Mouse (Mus musculus): Measurements from ENCODE around the gene Lrtm2. TPM values are rescaled to one million over a fixed set of nuclear protein-coding genes. Genes with fewer than 3 reads are reported as not detected.

The Lrtm2 gene
- polyA plus RNA-seq, 1 experiment, result not detected

DNA sequence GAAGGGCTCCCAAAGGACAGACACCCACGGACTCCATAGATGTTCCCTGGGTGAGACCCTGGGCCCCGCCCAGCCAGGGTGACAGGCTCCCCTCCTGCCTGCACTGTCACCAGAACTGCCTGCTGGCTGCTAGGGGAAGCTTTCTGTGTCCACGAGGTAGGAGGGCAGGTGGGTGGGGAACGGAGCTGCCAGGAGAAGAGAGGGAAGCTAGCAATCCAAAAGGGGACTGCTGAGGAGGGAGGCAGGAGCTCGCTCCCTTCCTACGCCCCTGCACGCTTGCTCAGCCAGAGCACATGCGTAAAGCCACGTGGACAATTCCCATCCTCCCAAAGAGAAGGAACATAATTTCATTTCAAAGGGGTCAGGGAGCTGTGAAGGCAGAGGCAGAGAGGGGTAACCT is 20.4 kb downstream of the Lrtm2 start:
- peaks cover 65% of the 10 kb centered on the region for H3K27me3 ChIP-seq (replicated peaks)
- H3K9me3 ChIP-seq, result no peaks in the 10 kb centered on the region
- H3K4me3 ChIP-seq (replicated peaks), result no peak overlapping the region
- TF ChIP-seq GATA1 (IDR thresholded peaks at IDR 0.05; ENCODE audit: borderline replicate concordance, low read length) (no peak), FLI1 (IDR thresholded peaks at IDR 0.05; ENCODE audit: low read length) (no peak)
- H3K4me1 ChIP-seq, result no peaks in the 10 kb centered on the region
- H3K36me3 ChIP-seq (replicated peaks; ENCODE audit: low read length), result no peaks in the 10 kb centered on the region

DNA sequence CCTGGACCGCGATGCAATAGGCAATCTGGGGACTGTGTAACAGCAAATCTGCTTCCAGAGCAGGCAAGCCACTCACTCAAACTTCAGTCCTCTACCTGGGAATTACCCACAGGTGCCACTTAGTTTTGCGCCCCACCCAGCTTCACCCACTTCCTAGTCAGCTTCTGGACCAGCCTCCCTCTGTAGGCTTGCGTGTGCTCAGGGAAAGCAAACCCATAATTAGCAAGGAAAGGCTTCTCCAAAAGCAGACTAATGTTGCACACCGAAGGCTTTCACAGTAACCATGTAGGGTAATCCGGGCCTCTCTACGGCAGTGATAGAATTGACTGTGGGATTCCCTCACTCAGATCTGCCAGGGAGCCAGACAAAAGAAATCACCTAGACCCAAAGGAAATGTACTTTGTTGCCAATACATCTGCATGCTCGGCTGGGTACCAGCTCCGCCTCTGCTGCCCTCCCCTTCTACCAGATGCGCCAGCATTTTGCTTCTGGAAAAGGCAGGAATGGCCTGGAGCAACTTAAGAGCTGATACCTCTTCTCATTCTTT is 22.6 kb downstream of the Lrtm2 start:
- H3K27me3 ChIP-seq (replicated peaks), result peaks cover 60% of the 10 kb centered on the region
- no peaks in the 10 kb centered on the region for H3K9me3 ChIP-seq
- H3K36me3 ChIP-seq (replicated peaks; ENCODE audit: low read length), result no peaks in the 10 kb centered on the region
- no peaks in the 10 kb centered on the region for H3K4me1 ChIP-seq
- TF ChIP-seq GATA1 (IDR thresholded peaks at IDR 0.05; ENCODE audit: borderline replicate concordance, low read length), result no peak
- no peak for TF ChIP-seq FLI1 (IDR thresholded peaks at IDR 0.05; ENCODE audit: low read length)
- no peak overlapping the region for H3K4me3 ChIP-seq (replicated peaks)

DNA sequence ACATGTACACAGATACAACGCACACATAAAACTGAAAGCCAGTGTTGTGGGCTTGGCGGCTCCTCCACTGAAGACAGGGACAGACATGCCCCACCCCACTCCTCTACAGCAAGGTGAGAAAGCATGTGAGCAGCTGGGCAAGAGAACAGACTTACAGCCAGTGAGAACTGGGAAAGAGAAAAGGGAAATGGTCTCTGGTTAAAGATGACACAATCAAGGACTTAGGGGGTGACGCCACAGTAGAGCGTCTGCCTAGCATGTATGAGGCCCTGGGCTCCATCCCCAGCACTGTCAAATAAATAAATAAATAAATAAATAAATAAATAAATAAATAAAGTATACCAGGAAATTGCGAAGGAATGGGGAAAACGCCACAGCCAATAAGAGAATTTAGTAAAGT is 27.2 kb downstream of the Lrtm2 start:
- TF ChIP-seq FLI1 (IDR thresholded peaks at IDR 0.05; ENCODE audit: low read length), result no peak

DNA sequence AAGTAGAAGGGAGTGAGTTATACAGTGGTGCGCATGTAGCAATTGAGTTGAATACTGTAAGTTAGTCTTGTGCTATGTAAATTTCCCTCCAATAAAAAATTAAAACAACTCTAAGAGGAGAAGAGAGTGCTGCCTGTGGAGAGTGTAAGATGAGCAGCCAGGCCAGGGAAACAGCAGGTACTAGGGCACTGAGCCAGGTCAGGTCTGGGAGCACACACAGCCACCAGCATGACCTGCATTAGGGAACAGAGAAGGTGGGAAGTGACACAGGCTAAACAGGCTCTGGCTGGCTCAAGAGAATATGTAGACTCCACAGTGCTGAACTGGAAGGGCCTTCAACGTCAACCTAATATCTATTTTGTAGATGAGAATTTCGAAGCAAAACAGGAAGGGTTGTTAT is 29.3 kb downstream of the Lrtm2 start:
- no peaks in the 10 kb centered on the region for H3K4me1 ChIP-seq
- no peaks in the 10 kb centered on the region for H3K9me3 ChIP-seq
- peaks cover 43% of the 10 kb centered on the region for H3K27me3 ChIP-seq (replicated peaks)
- TF ChIP-seq GATA1 (IDR thresholded peaks at IDR 0.05; ENCODE audit: borderline replicate concordance, low read length) (no peak), FLI1 (IDR thresholded peaks at IDR 0.05; ENCODE audit: low read length) (no peak)
- H3K4me3 ChIP-seq (replicated peaks), result no peak overlapping the region
- H3K36me3 ChIP-seq (replicated peaks; ENCODE audit: low read length), result no peaks in the 10 kb centered on the region

More for the DNA sequence above, 27.2 kb downstream of the Lrtm2 start:
- no peak overlapping the region for H3K4me3 ChIP-seq (replicated peaks)
- no peaks in the 10 kb centered on the region for H3K36me3 ChIP-seq (replicated peaks; ENCODE audit: low read length)
- H3K9me3 ChIP-seq, result no peaks in the 10 kb centered on the region
- no peaks in the 10 kb centered on the region for H3K4me1 ChIP-seq
- H3K27me3 ChIP-seq (replicated peaks), result peaks cover 52% of the 10 kb centered on the region

DNA sequence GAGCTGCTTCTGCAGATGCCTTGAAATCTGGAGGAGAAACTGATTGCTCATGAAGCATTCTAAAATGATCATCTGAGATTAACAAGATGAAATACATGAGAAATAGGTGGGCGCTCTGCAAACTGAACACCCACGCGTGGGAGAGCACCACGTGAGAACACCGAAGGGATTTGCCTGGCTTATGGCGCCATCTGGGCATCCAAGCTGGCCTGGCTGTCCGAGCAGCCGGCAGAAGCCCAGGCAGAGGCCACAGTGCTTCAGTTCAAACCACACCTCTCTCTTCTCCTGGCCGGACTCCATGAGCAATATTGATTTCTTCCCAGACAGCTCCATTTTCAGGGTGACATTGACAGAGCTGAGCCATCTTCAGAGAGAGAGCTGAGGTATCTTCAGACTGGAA is 49.8 kb downstream of the Lrtm2 start:
- Histone ChIP-seq H3K9me3 (no peaks in the 10 kb centered on the region), H3K4me1 (no peaks in the 10 kb centered on the region), H3K4me3 (replicated peaks) (no peak overlapping the region), H3K27me3 (replicated peaks) (peaks cover 37% of the 10 kb centered on the region), H3K36me3 (replicated peaks; ENCODE audit: low read length) (no peaks in the 10 kb centered on the region)
- no peak for TF ChIP-seq FLI1 (IDR thresholded peaks at IDR 0.05; ENCODE audit: low read length)
- no peak for TF ChIP-seq GATA1 (IDR thresholded peaks at IDR 0.05; ENCODE audit: borderline replicate concordance, low read length)

DNA sequence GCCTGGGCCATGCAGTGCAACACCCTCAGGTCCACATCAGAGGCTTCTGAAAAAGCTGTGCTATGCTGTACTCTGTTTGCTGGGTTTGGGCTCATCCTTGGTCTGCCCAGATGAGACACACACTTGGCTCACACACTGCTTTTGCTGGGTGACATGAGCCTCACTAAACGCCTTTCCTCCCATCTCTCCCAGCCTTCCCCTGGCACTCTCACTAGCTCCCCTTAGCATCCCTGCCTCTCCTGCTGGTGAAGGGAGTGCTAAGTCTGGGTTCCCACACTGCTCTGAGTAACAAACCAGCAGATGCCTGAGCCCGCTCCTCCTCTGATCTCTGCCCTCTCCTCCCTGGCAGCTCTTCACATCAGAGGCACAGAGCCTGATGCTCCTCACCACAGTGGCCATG is 53.9 kb downstream of the Lrtm2 start:
- no peak overlapping the region for H3K4me3 ChIP-seq (replicated peaks)
- peaks cover 48% of the 10 kb centered on the region for H3K27me3 ChIP-seq (replicated peaks)
- TF ChIP-seq GATA1 (IDR thresholded peaks at IDR 0.05; ENCODE audit: borderline replicate concordance, low read length) (no peak), FLI1 (IDR thresholded peaks at IDR 0.05; ENCODE audit: low read length) (no peak)
- no peaks in the 10 kb centered on the region for H3K9me3 ChIP-seq
- H3K4me1 ChIP-seq, result no peaks in the 10 kb centered on the region
- no peaks in the 10 kb centered on the region for H3K36me3 ChIP-seq (replicated peaks; ENCODE audit: low read length)

Other genes starting within 250 kb of the Lrtm2 start
- 19.3 and 22.1 TPM in 2 replicates for gene Dcp1b, start 155.5 kb downstream of the Lrtm2 start, polyA plus RNA-seq (2012; ENCODE audit: insufficient read depth, low replicate concordance)
- gene Cacna1c, start 134.3 kb downstream of the Lrtm2 start, polyA plus RNA-seq (2012; ENCODE audit: insufficient read depth, low replicate concordance), result 1.3 and 3.0 TPM in 2 replicates
- 0.08 TPM in 1 of 2 replicates, not detected in the other for gene Cacna2d4, start 94.2 kb downstream of the Lrtm2 start, polyA plus RNA-seq (2012; ENCODE audit: insufficient read depth, low replicate concordance)
- gene Adipor2, start 86.9 kb upstream of the Lrtm2 start, polyA plus RNA-seq (2012; ENCODE audit: insufficient read depth, low replicate concordance), result 6.0 and 11.7 TPM in 2 replicates
- gene Fbxl14, start 148.9 kb upstream of the Lrtm2 start, polyA plus RNA-seq (2012; ENCODE audit: insufficient read depth, low replicate concordance), result 21.7 and 35.8 TPM in 2 replicates
- gene Wnt5b, start 213.6 kb upstream of the Lrtm2 start, polyA plus RNA-seq (2012; ENCODE audit: insufficient read depth, low replicate concordance), result not detected in 2 replicates